Mouse (Mus musculus): ENCODE measurements at regions not wholly inside any gene's neighbourhood (a gene's known extent, or its start where the extent isn't known, plus 50 kb on each side); places are given as distances from the start of the nearest gene placed in this dataset.

- TF ChIP-seq POLR2A (IDR thresholded peaks at IDR 0.05; ENCODE audit: low read depth, low read length): no peak
- no peak for TF ChIP-seq CTCF (IDR thresholded peaks at IDR 0.05; ENCODE audit: borderline replicate concordance, insufficient read depth, low read length)
These were observed 401.1 kb upstream of the Impad1 start for GRCm38 (mm10) chr4:5194272-5194671.

Measured in embryonic fibroblast, embryonic 13.5 days (primary cell).